Mouse (Mus musculus) cerebellum, adult 18-20 months (tissue): Measurements from ENCODE around the gene Prpf38b.
"Not testable (repeated sequence)": the region's sequence is repeated elsewhere in the genome, so short reads cannot be mapped to it uniquely, and the experiment has no call there.

ENCODE experiments used
- DNase-seq, 2 experiments: peaks; one replicate each; pipeline ENCODE4 v3.0.0; 2021

Prpf38b gene

DNA sequence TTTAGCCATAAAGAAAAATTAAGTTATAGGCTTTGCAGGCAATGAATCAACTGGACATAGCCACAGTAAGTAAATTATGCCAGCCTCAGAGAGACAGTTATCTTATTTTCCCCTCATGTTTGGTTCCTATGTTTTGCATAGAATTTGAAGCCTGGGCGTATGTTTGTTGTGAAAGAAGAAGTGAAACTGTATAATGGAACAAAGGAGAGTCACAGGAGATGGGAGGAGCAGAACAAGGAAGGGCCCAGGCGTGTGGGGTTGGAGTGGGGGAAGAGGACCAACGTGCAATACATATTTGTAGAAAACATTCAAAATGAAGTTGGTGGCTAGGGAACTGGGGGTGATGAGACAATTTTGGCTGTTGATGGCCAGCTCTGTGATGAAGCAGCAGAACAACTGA is 11.4 kb downstream of the Prpf38b start:
- DNase-seq = no peak

DNA sequence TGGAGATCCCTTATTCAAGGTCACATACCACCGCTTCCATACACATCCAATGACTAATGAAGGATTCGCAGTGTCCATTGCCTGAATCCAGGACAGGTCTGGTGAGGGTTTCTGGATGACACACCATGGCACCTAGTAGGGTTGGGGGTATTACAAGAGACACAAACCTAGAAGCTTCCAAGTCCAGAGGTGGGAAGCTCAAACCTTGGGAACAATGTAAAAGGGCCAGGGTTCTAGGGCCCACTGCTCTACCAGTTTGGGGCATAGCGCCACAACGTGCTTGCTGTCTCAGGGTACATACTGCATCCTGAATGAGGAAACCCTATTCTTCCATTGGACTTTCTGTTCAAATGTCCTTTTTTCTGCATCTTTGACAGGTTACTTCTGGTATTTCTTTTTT is 12.9 kb downstream of the Prpf38b start:
- no peak for DNase-seq

DNA sequence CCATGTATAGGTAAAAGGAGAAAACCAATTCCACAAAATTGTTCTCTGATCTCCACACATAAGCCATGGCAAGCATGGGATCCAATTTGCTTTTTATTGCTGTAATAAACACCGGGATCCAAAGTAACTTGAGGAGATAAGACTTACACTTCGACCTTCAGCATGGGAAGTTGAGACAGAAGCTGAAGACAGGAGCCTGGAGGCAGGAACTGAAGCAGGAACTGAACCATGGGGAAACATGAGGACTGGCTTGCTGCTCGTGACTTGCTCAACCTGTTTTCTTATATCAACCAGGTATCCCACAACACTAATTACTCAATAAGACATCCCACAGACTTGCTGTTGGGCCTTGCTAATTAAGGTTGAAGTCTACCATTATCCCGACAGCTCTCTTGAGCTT is 18.6 kb downstream of the Prpf38b start:
- DNase-seq = no peak

DNA sequence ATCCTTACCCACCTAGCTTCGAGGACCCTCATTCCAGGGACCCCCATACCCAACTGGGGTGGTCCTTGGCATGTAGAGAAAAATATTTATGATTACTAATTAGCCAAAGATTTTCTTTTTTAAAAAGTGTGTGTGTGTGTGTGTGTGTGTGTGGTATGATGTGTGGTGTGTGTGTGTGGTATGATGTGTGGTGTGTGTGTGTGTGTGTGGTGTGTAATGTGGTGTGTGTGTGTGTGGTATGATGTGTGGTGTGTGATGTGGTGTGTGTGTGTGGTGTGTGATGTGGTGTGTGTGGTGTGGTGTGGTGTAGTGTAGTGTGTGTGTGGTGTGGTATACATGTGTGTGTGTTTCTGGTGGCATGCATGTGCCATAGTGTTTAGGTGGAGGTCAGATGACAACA is 19.4 kb downstream of the Prpf38b start:
- DNase-seq = no peak

DNA sequence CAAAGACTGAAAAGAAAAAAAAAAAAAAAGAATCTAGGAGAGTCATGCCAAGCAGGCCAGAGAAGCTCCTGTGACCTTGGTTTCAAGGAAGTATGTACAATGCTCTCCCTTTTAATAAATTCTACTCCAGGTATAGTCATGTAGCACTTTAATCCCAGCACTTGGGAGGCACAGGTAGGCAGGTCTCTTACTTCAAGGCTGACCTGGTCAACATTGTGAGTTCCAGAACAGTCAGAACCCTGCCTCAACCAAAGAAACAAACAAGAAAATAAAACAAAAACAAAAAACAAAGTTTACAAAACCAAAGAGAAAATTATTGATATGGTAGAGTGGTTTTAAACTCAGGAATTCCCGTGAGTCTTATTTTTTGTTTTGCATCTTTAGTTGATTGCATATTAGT is 21.6 kb downstream of the Prpf38b start, which contains the start of gene Fndc7:
Gene Fndc7, minus strand, starts transcription at position 101 of the 400 bp plus-strand sequence.
- no peak for DNase-seq

DNA sequence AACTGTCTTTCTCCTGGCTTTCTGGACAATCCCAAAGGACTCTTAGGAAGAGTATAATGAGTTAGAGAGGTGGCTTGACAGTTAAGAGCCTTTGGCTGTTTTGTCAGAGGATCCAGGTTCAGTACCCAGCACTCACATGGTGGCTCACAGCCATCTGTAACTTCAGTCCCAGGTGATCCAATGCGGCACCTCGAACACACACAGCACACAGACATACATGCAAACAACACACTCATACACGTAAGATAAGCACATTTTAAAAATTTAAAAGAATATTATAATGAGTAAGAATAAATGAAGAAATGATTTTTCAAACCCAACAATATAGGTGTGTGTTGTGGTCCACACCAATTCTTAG is 23.9 kb downstream of the Prpf38b start:
- no peak for DNase-seq

DNA sequence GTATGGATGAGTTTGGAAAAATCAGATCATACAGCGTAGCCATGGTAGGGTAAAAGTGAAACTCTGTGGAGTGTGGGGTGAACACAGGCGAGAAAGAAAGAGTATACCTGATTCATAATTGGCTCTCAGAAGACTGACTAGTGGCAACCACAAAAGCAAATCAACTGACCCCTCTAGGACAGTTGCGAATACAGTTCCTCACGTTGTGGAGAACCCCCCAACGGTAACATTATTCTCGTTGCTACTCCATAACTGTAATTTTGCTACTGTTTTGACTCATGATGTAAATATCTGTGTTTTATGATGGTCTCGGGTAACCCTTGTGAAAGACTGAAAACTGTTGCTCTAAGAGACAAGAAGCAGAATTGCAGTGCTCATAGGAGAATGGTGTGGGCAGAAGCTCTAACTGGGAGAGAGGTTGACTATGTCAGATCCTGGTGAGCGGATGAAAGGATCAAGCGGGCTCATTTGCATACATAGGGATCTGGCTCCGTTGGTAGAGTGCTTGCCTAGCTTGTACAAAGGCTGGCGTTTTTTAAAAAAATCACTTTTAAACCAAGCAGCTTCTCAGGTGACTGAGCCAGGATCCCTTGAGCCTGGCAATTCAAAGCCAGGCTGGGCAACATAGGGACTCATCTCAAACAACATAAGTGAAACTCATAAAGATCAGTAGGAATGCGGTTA is 24.5 kb downstream of the Prpf38b start:
- DNase-seq = no peak

DNA sequence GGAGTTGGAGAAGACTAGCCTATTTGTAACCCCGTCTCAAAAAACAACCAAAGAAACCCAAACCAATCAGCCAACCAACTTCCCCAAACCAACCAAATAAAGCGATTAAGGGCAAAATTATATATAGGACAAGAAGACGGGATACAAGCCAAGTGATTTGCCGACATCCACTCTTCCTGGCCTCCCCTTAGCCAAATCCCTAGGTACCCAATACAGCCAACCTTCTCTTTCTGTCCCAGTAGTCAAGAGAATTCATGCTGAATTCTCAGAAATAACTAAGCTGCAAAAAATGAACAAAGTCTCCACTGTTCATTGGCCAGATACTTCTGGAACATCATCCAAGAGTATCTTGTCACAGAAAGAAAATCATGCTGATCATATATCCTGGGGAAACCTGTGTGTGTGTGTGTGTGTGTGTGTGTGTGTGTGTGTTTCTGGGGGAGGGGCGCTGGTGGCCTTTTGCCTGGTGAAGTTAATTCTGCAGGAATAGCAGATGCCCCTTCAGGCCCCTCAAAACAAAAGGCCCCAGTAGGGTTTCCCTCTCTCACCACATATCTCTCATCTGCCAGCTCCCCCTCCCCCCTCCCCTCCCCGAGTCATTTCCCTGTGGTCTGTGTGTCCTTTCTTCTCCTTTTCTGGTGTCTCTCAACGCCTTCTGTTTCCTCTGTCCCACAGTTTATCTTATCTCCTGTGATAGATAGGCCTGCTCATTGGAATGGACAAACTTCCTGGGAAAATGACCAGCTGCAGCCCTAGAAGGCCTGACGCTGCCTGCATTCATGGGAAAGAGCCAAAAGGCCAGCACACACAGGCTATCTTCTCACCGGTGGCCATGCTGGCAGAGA is 25.6 kb downstream of the Prpf38b start:
- DNase-seq = no peak

DNA sequence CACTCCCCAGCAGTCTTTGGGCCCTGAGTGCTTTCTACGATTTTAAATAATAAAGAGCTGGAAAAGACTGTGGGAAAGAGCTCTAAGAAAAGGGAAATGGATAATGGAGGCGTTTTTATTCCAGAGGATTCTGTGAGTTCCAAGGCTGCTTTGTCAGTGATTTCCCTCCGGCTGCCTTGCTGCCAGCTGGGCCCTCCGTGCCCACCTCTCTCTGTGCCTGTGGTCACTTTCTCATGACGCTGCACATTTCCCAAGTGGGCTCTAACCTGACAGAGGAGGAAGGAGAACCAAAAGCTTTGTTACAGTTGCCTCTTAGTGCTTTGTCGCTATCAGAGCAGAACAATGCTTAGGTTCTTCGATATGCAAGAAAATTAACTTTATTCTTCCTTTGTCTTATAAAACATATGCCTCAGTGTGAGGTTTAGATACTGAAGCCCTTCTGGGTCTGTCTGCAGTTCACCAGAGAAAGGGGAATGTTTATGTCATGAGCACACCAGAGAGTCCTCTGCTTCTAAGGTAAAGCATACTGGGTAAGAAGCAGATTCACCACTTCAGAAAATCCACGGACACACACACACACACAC is 26.7 kb downstream of the Prpf38b start:
- no peak for DNase-seq

DNA sequence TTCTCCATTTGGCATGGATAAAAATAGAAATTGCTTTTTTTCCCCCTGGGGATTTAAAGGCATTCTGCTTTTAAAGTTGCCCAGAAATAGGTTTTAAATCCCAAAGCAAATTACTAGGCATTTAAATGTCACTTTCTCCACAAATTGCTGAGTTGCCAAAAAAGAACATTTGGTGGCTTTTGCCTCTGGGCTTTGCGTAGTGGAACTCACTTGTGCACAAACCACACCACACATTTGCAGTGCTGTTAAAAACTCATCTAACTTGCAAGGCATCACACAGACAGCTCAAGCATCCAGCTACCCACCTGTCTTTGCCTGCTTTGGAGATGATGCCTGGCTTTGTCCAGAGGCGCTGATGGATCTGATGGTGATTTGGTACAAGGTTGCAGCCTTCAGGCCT is 28.5 kb downstream of the Prpf38b start:
- DNase-seq = no peak

DNA sequence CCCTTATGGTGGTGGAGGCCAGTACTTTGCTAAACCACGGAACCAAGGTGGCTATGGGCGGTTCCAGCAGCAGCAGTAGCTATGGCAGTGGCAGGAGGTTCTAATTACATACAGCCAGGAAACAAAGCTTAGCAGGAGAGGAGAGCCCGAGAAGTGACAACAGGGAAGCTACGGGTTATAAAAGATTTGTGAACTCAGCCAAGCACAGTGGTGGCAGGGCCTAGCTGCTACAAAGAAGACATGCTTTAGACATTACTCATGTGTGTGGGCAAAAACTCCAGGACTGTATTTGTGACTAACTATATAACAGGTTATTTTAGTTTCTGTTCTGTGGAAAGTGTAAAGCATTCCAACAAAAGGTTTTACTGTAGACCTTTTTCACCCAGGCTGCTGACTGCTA is 29.7 kb downstream of the Prpf38b start:
- not testable (repeated sequence) for DNase-seq

DNA sequence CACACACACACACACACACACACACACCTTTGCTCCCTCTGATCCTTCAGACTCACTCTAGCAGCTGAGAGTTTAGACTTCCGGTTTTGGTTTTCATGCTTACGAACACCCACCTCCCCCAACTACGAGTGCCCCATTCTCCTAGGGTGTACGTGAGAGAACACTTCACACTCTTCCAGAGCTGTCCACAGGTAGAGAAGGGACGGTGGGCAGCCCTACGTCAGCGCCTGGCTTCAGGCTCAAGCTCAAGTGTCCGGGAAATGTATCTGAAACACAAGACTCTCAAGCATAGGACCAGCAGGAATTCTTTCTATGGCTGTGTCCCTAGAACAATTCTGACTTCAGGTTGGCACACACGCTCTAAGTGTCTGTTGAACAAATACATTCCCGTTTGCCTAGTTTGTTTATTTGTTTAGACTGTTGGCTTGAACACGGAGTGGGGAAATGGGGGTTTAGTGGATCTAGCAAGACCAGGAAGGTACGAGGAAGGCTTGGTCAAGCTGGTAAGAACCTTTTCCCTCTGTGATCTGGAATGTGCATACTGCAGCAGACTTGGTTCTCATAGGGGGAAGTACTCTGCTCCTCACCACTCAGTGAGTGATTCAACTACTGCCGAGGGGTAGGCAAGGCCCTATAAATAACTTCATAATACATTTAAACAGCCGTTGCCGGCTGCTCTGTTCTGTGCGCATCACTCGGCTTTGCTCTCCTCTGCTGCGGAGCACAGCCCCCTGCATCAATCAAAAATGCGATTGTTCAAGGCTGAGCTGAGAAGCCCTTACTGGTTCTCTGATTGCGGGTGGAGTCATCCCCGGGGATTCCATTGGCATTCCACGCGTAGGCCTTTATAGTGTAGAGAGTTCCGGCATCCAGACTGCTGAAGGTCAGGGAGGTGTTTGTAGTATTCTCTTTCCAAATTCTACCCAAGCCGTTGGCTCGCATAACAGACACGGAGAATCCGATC is 30.7 kb downstream of the Prpf38b start:
- DNase-seq = no peak

DNA sequence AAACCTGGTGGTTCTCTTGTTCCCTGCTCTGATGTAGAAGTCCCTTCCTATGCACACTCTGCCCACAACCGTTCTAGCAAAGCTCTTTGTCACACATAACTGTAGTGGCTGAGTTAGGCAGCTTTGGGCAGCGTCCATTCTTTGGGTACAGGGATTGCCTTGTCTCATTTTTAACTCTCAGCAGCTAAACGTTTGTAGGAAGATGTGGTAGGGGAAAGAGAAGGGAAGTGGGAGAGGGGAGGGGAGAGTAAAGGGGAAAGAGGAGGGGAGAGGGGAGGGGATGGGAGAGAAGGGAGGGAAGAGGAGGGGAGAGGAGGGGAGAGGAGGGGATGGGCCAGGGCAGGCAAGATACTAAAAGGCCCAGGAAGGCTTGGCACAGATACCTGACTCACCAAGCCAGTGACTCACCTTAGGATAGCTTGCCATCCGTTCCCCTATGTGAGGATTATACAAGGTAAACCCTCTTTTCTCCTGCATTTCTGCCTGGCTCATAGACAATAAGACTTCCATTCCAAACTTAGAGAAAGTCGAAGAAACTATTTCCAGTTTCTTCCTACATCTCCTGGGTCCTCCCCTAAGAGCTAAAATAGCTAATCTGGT is 31.6 kb downstream of the Prpf38b start:
- DNase-seq = no peak

DNA sequence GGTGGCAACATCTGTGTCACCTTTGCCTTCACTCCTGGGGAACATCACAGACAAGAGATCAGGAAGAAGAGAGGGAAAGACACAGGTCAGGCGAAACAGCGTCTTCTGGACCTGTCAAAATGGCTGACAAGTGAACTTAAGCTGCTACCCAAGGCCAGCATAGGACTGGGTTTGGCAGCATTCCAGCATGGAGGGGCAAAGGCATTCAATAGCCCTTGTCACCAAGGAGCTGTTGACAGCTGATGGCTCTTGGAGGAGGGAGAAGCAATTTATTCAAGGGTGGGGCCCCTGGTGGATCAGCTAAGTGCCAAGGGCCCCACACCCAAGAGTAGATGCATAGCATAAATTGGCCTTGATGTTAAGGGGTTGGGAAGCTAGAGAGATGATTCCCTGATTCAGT is 32.4 kb downstream of the Prpf38b start:
- DNase-seq = no peak

DNA sequence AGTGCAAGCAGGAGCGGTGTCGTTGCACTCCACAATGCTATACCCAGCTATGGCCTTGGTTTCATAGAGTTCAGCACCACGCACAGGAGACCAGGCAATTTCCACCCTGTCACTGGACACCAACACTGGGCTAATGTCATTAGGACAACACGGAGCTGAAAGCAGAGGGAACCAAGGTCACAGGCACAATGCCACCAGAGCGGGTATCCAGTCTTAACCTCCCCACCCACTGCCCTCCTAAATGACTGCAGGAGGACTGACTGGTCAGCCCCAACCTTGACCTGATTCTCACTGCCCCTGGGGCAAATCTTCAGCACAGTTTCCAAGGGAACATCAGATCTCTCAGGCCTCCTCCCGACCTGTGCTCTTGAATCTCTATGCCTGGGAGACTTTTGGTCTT is 40.9 kb downstream of the Prpf38b start:
- DNase-seq = peak in 1 of 2 experiments; percentile 8

DNA sequence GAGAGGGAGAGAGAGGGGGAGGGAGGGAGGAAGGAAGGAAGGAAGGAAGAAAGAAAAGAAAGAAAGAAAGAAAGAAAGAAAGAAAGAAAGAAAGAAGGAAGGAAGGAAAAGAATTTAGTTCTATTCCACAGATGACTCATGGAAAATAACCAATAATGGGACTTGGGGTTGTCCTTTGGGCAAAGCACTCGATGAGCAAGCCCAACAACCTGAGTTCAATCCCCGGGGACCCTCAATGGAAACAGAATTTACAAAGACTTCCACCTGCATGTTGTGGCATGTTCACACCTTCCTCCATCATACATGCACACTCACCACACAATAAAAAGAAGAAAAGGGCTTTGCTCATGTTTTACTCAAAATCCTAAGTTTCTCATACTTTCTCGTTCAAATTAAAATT is 44.1 kb downstream of the Prpf38b start:
- no peak for DNase-seq

DNA sequence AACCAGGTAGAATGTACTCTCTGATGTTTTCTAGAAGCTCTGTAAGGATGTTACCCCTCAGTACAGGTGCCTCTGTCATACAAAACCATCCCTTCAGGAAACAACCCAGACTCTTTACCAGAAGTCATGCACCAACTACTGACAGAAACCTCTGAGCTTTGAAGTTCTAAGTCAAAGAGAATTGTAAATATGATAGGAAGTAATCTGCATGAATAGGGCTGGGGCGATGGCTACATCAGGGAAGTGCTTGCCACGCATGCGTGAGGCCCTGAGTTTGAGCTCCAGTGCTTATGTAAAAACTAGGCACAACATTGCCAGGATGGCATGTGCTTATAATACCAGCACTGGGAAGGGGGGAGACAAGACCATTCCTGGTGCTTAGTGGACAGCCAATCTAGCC is 45.9 kb downstream of the Prpf38b start:
- no peak for DNase-seq

DNA sequence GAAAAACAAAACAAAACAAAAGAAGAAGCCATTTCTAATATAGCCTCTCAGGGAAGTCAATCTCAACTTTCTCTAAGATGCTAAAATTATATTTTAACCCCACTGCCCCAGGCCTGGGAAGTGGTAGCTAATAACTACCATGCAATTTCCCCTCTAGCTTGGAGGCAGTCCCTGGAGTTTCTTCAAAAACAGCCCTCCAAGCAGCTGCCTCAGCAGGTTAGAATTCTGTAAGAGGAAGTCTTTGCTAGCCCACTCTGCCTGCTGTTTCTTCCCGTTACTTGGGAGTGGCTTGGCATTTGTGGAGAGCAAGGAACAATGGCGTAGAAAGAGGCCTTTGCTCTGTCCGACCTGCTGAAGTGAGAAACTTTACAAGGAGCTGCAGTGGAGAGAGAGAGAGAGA is 46.4 kb downstream of the Prpf38b start:
- DNase-seq = no peak

DNA sequence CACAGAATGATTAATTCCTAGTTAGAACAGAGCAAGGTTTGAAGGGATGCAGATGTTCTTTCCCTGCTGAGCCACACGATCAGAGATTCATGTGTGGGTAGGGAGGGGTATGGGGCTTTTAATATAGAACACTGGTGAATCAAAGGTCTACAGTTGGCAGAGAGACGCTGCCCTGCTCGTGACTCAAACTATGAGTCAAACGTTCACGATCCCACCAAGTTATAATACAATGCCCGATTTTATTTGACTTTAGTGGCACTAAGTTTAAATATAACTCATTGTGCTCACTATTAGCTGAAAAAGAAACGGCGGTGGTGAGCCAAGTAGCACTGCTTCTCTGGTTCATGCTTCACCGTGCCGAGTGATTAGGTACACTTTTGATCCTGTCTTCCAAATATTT is 48.4 kb downstream of the Prpf38b start:
- DNase-seq = no peak

DNA sequence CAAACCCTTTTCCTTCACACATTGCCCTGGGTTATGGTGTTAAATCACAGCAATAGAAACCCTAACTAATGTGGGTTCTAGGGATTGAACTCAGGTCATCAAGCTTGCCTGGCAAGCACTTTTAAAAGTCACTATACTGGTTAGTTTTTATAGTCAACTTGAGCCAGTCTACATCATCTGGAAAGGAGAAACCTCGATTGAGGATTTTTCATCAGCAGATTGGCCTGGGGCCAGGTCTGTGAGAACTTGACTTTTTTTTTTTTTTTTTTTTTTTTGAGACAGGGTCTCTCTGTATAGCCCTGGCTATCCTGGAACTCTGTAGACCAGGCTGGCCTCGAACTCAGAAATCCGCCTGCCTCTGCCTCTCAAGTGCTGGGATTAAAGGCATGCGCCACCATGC is 49.2 kb downstream of the Prpf38b start:
- DNase-seq = not testable (repeated sequence)

DNA sequence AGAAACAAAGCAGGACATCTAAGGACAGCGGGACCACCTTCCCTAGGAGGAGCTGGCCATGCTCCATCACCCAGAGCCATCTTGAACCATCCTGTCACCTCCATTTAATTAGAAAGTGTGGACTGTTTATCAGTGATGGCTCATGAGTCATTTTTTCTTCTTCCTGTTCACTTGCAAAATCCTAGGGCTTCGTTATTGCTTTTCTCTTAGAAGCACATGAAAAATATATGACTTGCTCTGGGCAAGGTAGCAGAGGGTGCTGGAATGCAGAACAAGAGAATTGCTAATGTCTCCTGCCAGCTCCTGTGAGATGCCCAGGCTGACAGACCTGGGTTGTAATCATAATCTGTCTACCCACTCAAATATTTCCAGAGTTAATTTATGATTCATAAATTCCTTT is 50.7 kb downstream of the Prpf38b start:
- DNase-seq = no peak

DNA sequence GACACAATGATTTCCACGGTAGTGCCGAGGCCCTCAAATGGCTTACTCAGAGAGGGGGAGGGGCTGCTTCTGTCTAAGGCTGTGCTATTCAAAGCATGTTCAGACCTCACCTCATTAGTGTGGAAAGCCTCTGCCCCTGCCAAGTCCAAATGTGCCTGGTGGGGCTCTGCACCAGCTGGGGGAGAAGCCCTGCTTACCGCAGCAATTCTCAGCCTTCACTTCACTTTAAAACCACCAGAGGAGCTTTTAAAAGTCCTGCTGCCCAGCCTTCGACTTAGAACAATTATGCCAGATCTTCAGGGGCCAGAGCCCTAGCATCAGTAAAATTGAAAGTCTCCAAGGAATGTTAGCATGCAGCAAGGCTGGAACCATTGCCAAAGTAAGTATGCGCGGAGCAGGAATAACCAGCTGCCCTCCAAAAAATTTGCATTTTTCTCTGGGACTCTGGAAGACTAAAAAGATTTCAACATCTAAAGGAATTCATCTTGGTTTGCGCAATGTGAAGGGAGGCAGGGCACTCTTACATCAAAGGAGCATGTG is 53.2 kb downstream of the Prpf38b start:
- no peak for DNase-seq
